Mouse (Mus musculus) spleen, adult 2 months (tissue): ENCODE measurements around the gene Ntrk3. TPM values are rescaled to one million over a fixed set of nuclear protein-coding genes. Genes with fewer than 3 reads are reported as not detected.

Source experiments
- DNase-seq, 2 experiments: peaks; one replicate each; pipeline versions ENCODE4 v3.0.0 to v3.0.0-alpha.2; 2012 to 2021; ENCODE audit warnings: low spot score in 2 of 2, low read depth in 1 of 2
- H3K27ac ChIP-seq: fragments of 200-500 bp; 2 replicates; pipeline ENCODE4 v1.5.1; 2012; ENCODE audit warnings: low read length, inconsistent platforms; ENCODE audit not compliant: insufficient read depth
- H3K27me3 ChIP-seq: fragments of 200-500 bp; 2 replicates; pipeline ENCODE4 v1.6.1; 2012; ENCODE audit warnings: mild to moderate bottlenecking, moderate library complexity, low read length, inconsistent platforms; ENCODE audit not compliant: control insufficient read depth, insufficient read depth
- H3K36me3 ChIP-seq: fragments of 200-500 bp; 2 replicates; pipeline ENCODE4 v1.6.1; 2012; ENCODE audit warnings: mild to moderate bottlenecking, low read length, inconsistent platforms; ENCODE audit not compliant: control insufficient read depth, insufficient read depth
- H3K4me1 ChIP-seq: fragments of 200-500 bp; 2 replicates; pipeline ENCODE4 v1.6.1; 2011; ENCODE audit warnings: inconsistent platforms; ENCODE audit not compliant: control insufficient read depth, insufficient read depth, insufficient read length
- H3K4me3 ChIP-seq: fragments of 200-500 bp; 2 replicates; pipeline ENCODE4 v1.5.1; 2011; ENCODE audit warnings: mild to moderate bottlenecking, inconsistent platforms; ENCODE audit not compliant: insufficient read depth, insufficient read length; ENCODE audit errors: extremely low read depth
- CTCF ChIP-seq: fragments of 200-500 bp; IDR thresholded peaks from 2 replicates; pipeline ENCODE4 v1.5.1; 2011; ENCODE audit warnings: mild to moderate bottlenecking, inconsistent platforms; ENCODE audit not compliant: insufficient read depth, insufficient read length, insufficient replicate concordance; ENCODE audit errors: extremely low read depth
- POLR2A ChIP-seq: fragments of 200-500 bp; IDR thresholded peaks from 2 replicates; pipeline ENCODE4 v1.6.1; 2011; ENCODE audit warnings: low read depth, low read length, inconsistent platforms
- WGBS: fragments of 180-500 bp; shearing (Covaris S2); methylation state at CpG from one replicate; pipeline ENCODE4 v1.1.7; 2018; 5-methylcytosine and 5-hydroxymethylcytosine counted together
- polyA plus RNA-seq: library from polyadenylated mRNA; depleted of rRNA; stranded (reverse); fragments of >200 nt; gene quantifications from 2 replicates; pipeline ENCODE4 v1.2.3, GENCODE M21; 2012

Gene Ntrk3
- polyA plus RNA-seq, 1 experiment = 1.5 TPM

GRCm38 (mm10) chr7:78185578-78185977 is 552.2 kb downstream of the Ntrk3 start:
- H3K36me3 ChIP-seq = no peaks in the 10 kb centered on the region
- H3K4me1 ChIP-seq = no peaks in the 10 kb centered on the region
- H3K4me3 ChIP-seq = no peak overlapping the region
- H3K27ac ChIP-seq = no peak overlapping the region
- H3K27me3 ChIP-seq = no peaks in the 10 kb centered on the region
- 47% methylated on average over 4 of the region's 4 CpGs for WGBS
- no peak for DNase-seq
- TF ChIP-seq POLR2A (no peak), CTCF (no peak)

DNA sequence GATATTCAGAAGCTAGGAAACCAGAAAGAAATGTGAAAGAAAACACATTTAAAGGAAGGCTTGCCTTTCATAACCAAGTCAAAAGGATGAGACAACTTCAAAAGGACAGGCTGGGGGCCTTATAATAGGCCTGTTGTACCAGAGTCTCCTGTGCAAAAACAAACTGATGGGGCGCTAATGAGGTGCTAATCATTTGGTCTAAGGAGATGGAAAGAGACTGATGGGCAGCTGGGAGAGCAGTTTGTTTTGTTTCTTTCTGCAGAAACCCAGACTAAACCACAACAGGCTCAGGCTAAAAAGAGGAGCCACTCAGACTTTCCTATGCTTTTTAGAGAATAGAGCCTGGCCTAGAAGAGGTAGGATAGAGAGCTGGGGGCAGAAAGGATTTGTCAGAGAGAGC is 554.4 kb downstream of the Ntrk3 start:
- 17% methylated on average over 1 of the region's 1 CpGs for WGBS
- no peak for DNase-seq

DNA sequence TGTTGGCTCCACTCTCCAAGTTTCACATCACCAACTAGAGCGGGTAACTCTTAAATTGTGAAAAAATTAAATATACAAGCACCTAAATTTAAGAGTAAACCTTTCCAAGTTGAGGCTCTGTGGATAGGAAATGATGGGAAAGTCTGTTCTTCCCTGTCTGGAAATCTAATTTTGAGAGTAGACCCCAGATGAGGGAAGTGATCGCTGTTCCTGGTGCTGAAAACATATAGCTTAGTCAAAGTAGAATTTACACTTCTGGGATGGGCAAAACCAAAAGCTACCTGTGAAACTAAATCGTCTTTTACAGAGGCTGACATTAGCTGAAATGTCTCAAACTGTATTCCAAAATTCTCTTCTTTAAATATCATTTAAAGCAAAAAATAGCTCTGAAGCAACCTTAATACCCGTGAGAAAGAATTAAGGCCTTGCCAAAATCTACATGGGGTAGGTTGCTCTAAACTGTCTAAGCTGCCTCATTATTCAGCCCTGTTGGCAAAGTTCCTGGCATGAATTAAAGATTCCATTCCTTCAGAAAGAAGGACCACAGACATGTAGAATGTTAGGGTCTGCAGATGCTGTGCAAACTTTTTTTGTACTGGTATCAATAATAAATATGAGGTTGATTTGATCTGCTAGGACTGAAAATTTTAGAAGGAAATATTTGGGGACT is 557.7 kb downstream of the Ntrk3 start:
- no peaks in the 10 kb centered on the region for H3K4me1 ChIP-seq
- no peak for DNase-seq
- H3K36me3 ChIP-seq = no peaks in the 10 kb centered on the region
- H3K4me3 ChIP-seq = no peak overlapping the region
- 76% methylated on average over 4 of the region's 4 CpGs for WGBS
- no peaks in the 10 kb centered on the region for H3K27me3 ChIP-seq
- TF ChIP-seq CTCF (no peak), POLR2A (no peak)
- H3K27ac ChIP-seq = no peak overlapping the region

More for the DNA sequence above, 554.4 kb downstream of the Ntrk3 start:
- H3K36me3 ChIP-seq = no peaks in the 10 kb centered on the region
- H3K27me3 ChIP-seq = no peaks in the 10 kb centered on the region
- H3K27ac ChIP-seq = no peak overlapping the region
- no peak overlapping the region for H3K4me3 ChIP-seq
- TF ChIP-seq POLR2A (no peak), CTCF (no peak)
- no peaks in the 10 kb centered on the region for H3K4me1 ChIP-seq

- H3K4me3 ChIP-seq = no peak overlapping the region
- H3K27ac ChIP-seq = no peak overlapping the region
- 75% methylated on average over 5 of the region's 5 CpGs for WGBS
- H3K4me1 ChIP-seq = no peaks in the 10 kb centered on the region
- no peaks in the 10 kb centered on the region for H3K36me3 ChIP-seq
- no peak for TF ChIP-seq CTCF
- no peak for TF ChIP-seq POLR2A
- H3K27me3 ChIP-seq = no peaks in the 10 kb centered on the region
- no peak for DNase-seq
Measured at GRCm38 (mm10) chr7:78172267-78172955, 565.4 kb downstream of the Ntrk3 start.

DNA sequence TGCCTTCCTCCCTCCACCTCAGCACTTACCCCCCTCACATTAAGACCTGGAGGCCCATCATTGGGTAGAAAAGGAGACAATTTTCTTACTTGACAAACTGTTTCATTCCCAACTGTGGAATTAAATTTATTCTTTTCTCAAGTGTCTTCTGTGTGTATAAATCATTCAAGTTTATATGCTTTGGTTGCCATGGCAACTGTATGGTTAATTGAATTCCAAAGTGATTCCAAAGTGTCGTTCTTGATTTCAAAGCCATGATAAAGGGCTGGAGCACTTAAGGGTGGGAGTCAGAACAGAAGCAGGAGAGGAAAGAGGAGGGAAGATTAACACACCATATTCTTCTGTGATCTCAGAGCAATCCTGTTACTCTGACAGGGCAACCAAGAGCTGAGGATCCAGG is 572.3 kb downstream of the Ntrk3 start:
- no peaks in the 10 kb centered on the region for H3K27me3 ChIP-seq
- no peak for TF ChIP-seq CTCF
- WGBS = 61% methylated on average over 1 of the region's 1 CpGs
- H3K36me3 ChIP-seq = no peaks in the 10 kb centered on the region
- H3K4me1 ChIP-seq = no peaks in the 10 kb centered on the region
- no peak overlapping the region for H3K27ac ChIP-seq
- no peak for DNase-seq
- H3K4me3 ChIP-seq = no peak overlapping the region

GRCm38 (mm10) chr7:78157946-78158345 is 579.9 kb downstream of the Ntrk3 start:
- H3K4me1 ChIP-seq = no peaks in the 10 kb centered on the region
- no peaks in the 10 kb centered on the region for H3K36me3 ChIP-seq
- WGBS = 90% methylated on average over 2 of the region's 2 CpGs
- no peaks in the 10 kb centered on the region for H3K27me3 ChIP-seq
- H3K4me3 ChIP-seq = no peak overlapping the region
- DNase-seq = no peak
- TF ChIP-seq CTCF (no peak), POLR2A (no peak)
- no peak overlapping the region for H3K27ac ChIP-seq

DNA sequence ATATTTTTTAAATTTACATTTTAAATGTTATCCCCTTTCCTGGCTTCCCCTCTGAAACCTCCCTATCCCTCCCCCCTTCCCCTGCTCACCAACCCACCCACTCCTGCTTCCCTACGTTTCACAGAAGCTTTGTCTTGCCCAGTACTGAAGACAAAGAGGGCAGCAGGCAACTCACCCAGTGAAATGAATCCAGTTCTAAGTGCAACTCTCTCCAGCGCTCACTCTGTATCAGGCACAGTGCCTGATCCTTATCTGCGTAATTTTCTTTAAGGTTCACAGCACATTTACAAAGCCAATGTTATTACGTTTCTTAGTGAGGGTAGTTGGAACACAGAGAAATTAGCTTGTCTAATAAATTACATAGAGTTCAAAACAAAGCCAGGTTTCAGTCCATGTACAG is 592.6 kb downstream of the Ntrk3 start:
- TF ChIP-seq POLR2A (no peak), CTCF (no peak)
- no peaks in the 10 kb centered on the region for H3K27me3 ChIP-seq
- no peak overlapping the region for H3K4me3 ChIP-seq
- H3K27ac ChIP-seq = no peak overlapping the region
- WGBS = 66% methylated on average over 4 of the region's 4 CpGs
- no peak for DNase-seq
- H3K36me3 ChIP-seq = no peaks in the 10 kb centered on the region
- H3K4me1 ChIP-seq = no peaks in the 10 kb centered on the region
